Mouse (Mus musculus): ENCODE measurements around the gene Ccl6. TPM values are rescaled to one million over a fixed set of nuclear protein-coding genes. Genes with fewer than 3 reads are reported as not detected.

The Ccl6 gene
- 31.5 and 59.5 TPM in 2 replicates for polyA plus RNA-seq (2012; rRNA removed; ENCODE audit: low replicate concordance)

DNA sequence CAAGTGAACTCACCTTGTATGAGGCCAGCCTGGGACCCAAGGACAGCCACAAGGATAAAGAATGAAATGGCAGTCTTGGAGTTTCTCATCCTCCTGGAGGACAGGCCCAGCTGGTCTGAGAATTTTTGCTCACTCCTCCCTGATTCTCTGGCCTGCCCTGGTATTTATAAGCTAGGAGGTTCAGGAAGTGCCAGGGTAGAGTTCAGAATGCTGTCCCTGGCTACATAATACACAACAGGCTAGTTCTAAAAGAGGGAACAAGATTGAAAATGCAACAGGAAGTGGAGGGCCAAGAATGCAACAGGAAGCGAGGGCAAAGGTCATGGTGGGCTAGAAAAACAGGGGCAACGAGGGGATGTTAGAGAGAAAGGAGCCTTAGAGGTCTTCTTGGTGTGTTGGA lies at the start of gene Ccl6:
Gene Ccl6, minus strand, starts transcription at position 235 of the 400 bp plus-strand sequence.

DNA sequence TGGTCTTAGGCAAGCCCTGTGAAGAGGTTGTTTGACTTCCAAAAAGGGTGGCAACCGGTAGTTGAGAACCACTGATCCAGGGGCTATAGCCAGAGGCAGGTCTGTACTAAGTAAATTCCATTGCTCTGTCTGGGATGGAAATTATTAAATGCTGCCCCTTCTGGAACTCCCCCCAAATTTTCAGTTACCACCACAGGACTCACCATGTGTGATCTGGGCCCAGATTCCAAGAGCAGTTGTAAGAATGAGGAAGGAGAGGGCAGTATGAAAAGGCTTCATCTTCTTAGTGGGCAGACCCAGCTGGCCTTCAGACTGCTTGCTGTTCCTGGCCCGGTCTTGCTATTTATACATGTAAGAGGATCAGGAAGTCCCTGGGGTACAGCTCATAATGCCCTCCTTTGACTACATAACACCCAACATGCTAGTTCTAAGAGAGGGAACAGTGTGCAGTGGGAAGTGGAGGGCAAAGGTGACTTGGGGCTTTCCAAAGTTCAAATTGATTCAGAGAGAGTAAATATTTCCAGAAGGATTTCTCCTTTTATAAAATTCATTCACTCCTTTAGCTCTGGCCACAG lies 14.6 kb downstream of the Ccl6 start, which contains the start of gene Ccl9:
Gene Ccl9, minus strand, starts transcription at position 451 of the 575 bp plus-strand sequence.

Other genes starting within 250 kb of the Ccl6 start
- 0.68 and 0.70 TPM in 2 replicates for gene Rasl10b, start 183.9 kb downstream of the Ccl6 start, polyA plus RNA-seq (2012; rRNA removed; ENCODE audit: low replicate concordance)
- 0.04 TPM in 1 of 2 replicates, not detected in the other for gene Gas2l2, start 163.6 kb downstream of the Ccl6 start, polyA plus RNA-seq (2012; rRNA removed; ENCODE audit: low replicate concordance)
- gene 1700020L24Rik, start 155.4 kb downstream of the Ccl6 start, polyA plus RNA-seq (2012; rRNA removed; ENCODE audit: low replicate concordance) = 2.4 and 3.0 TPM in 2 replicates
- 16.7 and 33.4 TPM in 2 replicates for gene Mmp28, start 130.0 kb downstream of the Ccl6 start, polyA plus RNA-seq (2012; rRNA removed; ENCODE audit: low replicate concordance)
- 4.1 and 5.1 TPM in 2 replicates for gene Taf15, start 120.0 kb downstream of the Ccl6 start, polyA plus RNA-seq (2012; rRNA removed; ENCODE audit: low replicate concordance)
- 0.19 TPM in 2 replicates for gene Heatr9, start 70.9 kb downstream of the Ccl6 start, polyA plus RNA-seq (2012; rRNA removed; ENCODE audit: low replicate concordance)
- 640 and 1,485 TPM in 2 replicates for gene Ccl5, start 62.6 kb downstream of the Ccl6 start, polyA plus RNA-seq (2012; rRNA removed; ENCODE audit: low replicate concordance)
- 8.7 and 25.6 TPM in 2 replicates for gene Ccl9, start 14.5 kb downstream of the Ccl6 start, polyA plus RNA-seq (2012; rRNA removed; ENCODE audit: low replicate concordance)
- not detected in 2 replicates for gene Rpl9-ps1, start 52.5 kb upstream of the Ccl6 start, polyA plus RNA-seq (2012; rRNA removed; ENCODE audit: low replicate concordance)
- gene Ccl3, start 56.3 kb upstream of the Ccl6 start, polyA plus RNA-seq (2012; rRNA removed; ENCODE audit: low replicate concordance) = 3.1 and 4.3 TPM in 2 replicates
- gene Ccl4, start 69.5 kb upstream of the Ccl6 start, polyA plus RNA-seq (2012; rRNA removed; ENCODE audit: low replicate concordance) = 2.5 and 3.8 TPM in 2 replicates
- 10.6 and 42.5 TPM in 2 replicates for gene Wfdc17, start 110.9 kb upstream of the Ccl6 start, polyA plus RNA-seq (2012; rRNA removed; ENCODE audit: low replicate concordance)
- gene Wfdc18, start 115.9 kb upstream of the Ccl6 start, polyA plus RNA-seq (2012; rRNA removed; ENCODE audit: low replicate concordance) = 51.7 and 105 TPM in 2 replicates
- gene Wfdc21, start 153.9 kb upstream of the Ccl6 start, polyA plus RNA-seq (2012; rRNA removed; ENCODE audit: low replicate concordance) = 111 and 252 TPM in 2 replicates
- 21.8 and 25.4 TPM in 2 replicates for gene Heatr6, start 160.6 kb upstream of the Ccl6 start, polyA plus RNA-seq (2012; rRNA removed; ENCODE audit: low replicate concordance)

All from mammary gland, adult 2 months (tissue).